Mouse (Mus musculus) lung, embryonic 14.5 days (tissue): ENCODE measurements around the gene Nfasc. TPM values are rescaled to one million over a fixed set of nuclear protein-coding genes. Genes with fewer than 3 reads are reported as not detected.

ENCODE experiments used
- ATAC-seq: fragments of 200-750 bp; cut with Nextera tagmentation; 2 replicates; pipeline ENCODE4 v1.8.0; 2017; ENCODE audit warnings: mild to moderate bottlenecking, moderate TSS enrichment, moderate library complexity; ENCODE audit not compliant: insufficient read depth
- DNase-seq: peaks from one replicate; pipeline ENCODE4 v3.0.0-alpha.2; 2015
- H3K27ac ChIP-seq: fragments of 300-500 bp; sonication (generic); 2 replicates; pipeline ENCODE4 v1.5.1; 2014; ENCODE audit warnings: low read depth, mild to moderate bottlenecking, moderate library complexity
- H3K27me3 ChIP-seq: fragments of 300-500 bp; sonication (generic); 2 replicates; pipeline ENCODE4 v1.6.1; 2014; ENCODE audit warnings: low read length, control low read depth; ENCODE audit not compliant: insufficient read depth
- H3K36me3 ChIP-seq: fragments of 300-500 bp; sonication (generic); 2 replicates; pipeline ENCODE4 v1.6.1; 2014; ENCODE audit warnings: control low read depth; ENCODE audit not compliant: insufficient read depth
- H3K4me1 ChIP-seq: fragments of 300-500 bp; sonication (generic); 2 replicates; pipeline ENCODE4 v1.6.1; 2014; ENCODE audit warnings: antibody characterized with exemption, control low read depth; ENCODE audit not compliant: insufficient read depth
- H3K4me2 ChIP-seq: fragments of 300-500 bp; sonication (generic); 2 replicates; pipeline ENCODE4 v1.6.1; 2014; ENCODE audit warnings: mild to moderate bottlenecking
- H3K4me3 ChIP-seq: fragments of 300-500 bp; sonication (generic); 2 replicates; pipeline ENCODE4 v1.5.1; 2014; ENCODE audit warnings: low read depth, low read length
- H3K9ac ChIP-seq: fragments of 300-500 bp; sonication (generic); 2 replicates; pipeline ENCODE4 v1.6.1; 2014
- H3K9me3 ChIP-seq: fragments of 300-500 bp; sonication (generic); 2 replicates; pipeline ENCODE4 v1.6.1; 2016; ENCODE audit warnings: low read depth, low read length, control low read depth
- CTCF ChIP-seq: IDR thresholded peaks from 2 replicates; pipeline ENCODE4 v1.5.1; 2016; ENCODE audit warnings: antibody characterized with exemption, low read depth
- WGBS: fragments of 180-500 bp; shearing (Covaris S2); extraction: QIAGEN DNeasy Blood & Tissue Kit; methylation state at CpG from one replicate; pipeline ENCODE4 v1.1.7; 2014; 5-methylcytosine and 5-hydroxymethylcytosine counted together
- polyA plus RNA-seq: library from polyadenylated mRNA; unstranded; fragments of >200 nt; fragmentation: Nextera tagmentation; extraction: Ambion mirVana; gene quantifications from 2 replicates; pipeline ENCODE4 v1.2.1, GENCODE M21; 2014

Gene Nfasc
- polyA plus RNA-seq, 1 experiment from 2014 or later, result 0.57 TPM

GRCm38 (mm10) chr1:132530631-132531191 is 210.9 kb downstream of the Nfasc start:
- 0 out of 2 replicates have a peak, but pooled peaks cover 3% of the 10 kb centered on the region for H3K27me3 ChIP-seq
- H3K36me3 ChIP-seq, result no peaks in the 10 kb centered on the region
- H3K27ac ChIP-seq, result no peak overlapping the region
- H3K9me3 ChIP-seq, result no peaks in the 10 kb centered on the region
- no peak for TF ChIP-seq CTCF
- DNase-seq (no peak), ATAC-seq (no peak)
- no peak overlapping the region for H3K9ac ChIP-seq
- WGBS, result 14% methylated on average over 5 of the region's 5 CpGs
- no peaks in the 10 kb centered on the region for H3K4me1 ChIP-seq
- H3K4me3 ChIP-seq, result no peak overlapping the region
- H3K4me2 ChIP-seq, result no peak overlapping the region

DNA sequence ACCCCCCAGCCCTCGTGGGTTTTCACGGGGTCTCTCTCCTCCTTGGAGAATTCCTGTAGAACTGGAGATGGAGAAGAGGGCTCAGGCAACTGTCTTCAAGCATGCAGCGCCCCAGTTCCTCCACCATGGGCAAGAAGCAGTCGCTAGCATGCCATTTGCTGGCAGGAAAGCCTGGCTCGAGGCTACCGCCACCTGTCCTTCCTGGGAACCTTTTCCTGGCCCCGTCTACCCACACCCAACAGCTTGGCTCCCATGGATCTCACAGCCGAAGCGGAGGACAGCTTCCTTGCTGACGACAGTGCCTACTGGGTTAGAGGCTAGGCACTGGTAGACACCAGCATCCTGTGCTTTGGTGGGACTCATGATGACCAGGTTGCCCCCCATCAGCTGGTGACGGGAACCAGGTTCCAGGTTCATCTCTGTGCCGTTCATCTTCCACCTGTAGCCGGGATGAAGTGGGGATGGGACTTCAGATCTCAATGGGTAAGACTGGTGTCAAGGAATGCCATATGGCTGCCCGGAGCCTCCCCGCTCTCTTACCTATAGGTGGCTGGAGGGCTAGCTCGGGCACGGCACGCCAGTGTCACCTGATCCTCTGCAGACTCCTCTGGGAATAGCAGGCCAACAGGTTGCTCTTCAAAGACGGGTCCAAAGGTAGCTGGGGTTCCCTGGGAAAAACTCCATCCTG is 212.8 kb downstream of the Nfasc start:
- TF ChIP-seq CTCF, result no peak
- Histone ChIP-seq H3K9ac (no peak overlapping the region), H3K36me3 (no peaks in the 10 kb centered on the region), H3K4me3 (no peak overlapping the region), H3K9me3 (no peaks in the 10 kb centered on the region), H3K27me3 (no peaks in the 10 kb centered on the region), H3K27ac (no peak overlapping the region), H3K4me1 (no peaks in the 10 kb centered on the region), H3K4me2 (no peak overlapping the region)
- ATAC-seq, result no peak
- DNase-seq, result no peak
- WGBS, result 86% methylated on average over 19 of the region's 19 CpGs

DNA sequence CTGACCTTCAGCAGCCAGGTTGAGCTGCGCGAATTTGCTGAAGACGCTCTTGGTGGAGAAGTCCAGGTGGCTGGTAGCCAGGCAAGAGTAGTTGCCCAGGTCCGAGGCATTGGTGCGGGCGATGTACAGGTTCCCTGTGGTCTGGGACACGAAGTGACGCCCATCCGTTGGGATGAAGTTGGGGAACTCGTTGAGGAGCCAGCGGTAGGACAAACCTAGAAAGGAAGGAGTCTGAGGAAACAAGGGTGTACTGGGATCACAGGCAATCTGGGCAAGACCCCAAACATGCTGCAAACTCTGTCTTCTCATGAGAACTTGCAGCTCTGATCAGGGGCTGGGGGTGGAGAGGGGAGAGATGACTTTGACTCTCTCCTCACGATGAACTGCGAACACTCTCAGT is 213.5 kb downstream of the Nfasc start:
- WGBS, result 90% methylated on average over 13 of the region's 13 CpGs

DNA sequence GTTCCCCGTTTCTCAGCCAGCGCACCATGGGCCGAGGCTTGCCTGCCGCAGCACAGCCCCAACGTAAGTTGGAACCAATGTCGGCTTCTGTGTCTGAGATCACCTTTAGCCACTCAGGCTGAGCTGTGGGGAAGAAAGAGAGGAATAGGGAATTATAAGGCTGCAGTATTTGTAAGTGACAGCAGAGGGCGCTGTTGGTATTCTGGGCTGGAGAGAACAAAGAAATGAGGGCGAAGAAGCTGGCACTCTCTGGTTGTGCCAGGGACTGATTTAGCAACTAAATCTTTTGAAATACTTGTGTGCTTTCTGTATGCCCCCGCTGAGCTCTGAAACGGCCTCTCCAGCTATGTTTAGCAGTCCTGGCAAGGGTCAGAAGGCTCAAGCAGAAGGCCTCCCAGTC is 215.8 kb downstream of the Nfasc start:
- peak; percentile 92 for TF ChIP-seq CTCF
- Histone ChIP-seq H3K4me2 (no peak overlapping the region), H3K27ac (no peak overlapping the region), H3K4me3 (no peak overlapping the region), H3K9me3 (no peaks in the 10 kb centered on the region), H3K36me3 (no peaks in the 10 kb centered on the region), H3K4me1 (no peaks in the 10 kb centered on the region), H3K27me3 (no peaks in the 10 kb centered on the region), H3K9ac (no peak overlapping the region)
- 6% methylated on average over 10 of the region's 10 CpGs for WGBS
- DNase-seq (peak; percentile 92), ATAC-seq (0 out of 2 replicates have a peak, but pooled peaks have one; percentile 26)

More for the DNA sequence above, 213.5 kb downstream of the Nfasc start:
- TF ChIP-seq CTCF, result no peak
- H3K36me3 ChIP-seq, result no peaks in the 10 kb centered on the region
- H3K4me3 ChIP-seq, result no peak overlapping the region
- no peaks in the 10 kb centered on the region for H3K9me3 ChIP-seq
- H3K4me1 ChIP-seq, result no peaks in the 10 kb centered on the region
- ATAC-seq, result no peak
- H3K27ac ChIP-seq, result no peak overlapping the region
- H3K27me3 ChIP-seq, result no peaks in the 10 kb centered on the region
- no peak overlapping the region for H3K4me2 ChIP-seq
- no peak for DNase-seq
- H3K9ac ChIP-seq, result no peak overlapping the region

DNA sequence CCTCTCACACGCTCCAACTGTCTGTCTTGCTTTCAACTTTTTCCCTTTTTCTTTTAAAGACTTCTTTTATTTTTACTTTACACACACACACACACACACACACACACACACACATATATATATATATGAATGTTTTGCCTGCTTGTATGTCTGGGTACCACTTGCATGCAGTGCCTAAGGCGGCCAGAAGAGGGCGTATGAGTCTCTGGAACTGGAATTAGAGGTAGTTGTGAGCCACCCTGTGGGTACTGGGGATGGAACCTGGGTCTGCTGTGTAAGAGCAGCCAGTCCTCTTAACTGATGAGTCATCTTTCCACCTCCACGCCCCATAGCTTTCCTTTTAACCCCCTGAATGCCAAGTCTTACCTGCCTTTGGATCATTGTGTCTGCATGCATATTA is 217.7 kb downstream of the Nfasc start:
- peak; percentile 63 for TF ChIP-seq CTCF
- ATAC-seq (no peak), DNase-seq (peak; percentile 55)
- H3K9me3 ChIP-seq, result no peaks in the 10 kb centered on the region
- H3K36me3 ChIP-seq, result no peaks in the 10 kb centered on the region
- H3K4me2 ChIP-seq, result no peak overlapping the region
- 30% methylated on average over 4 of the region's 4 CpGs for WGBS
- no peaks in the 10 kb centered on the region for H3K27me3 ChIP-seq
- H3K4me1 ChIP-seq, result no peaks in the 10 kb centered on the region
- H3K27ac ChIP-seq, result no peak overlapping the region
- no peak overlapping the region for H3K4me3 ChIP-seq
- H3K9ac ChIP-seq, result no peak overlapping the region

DNA sequence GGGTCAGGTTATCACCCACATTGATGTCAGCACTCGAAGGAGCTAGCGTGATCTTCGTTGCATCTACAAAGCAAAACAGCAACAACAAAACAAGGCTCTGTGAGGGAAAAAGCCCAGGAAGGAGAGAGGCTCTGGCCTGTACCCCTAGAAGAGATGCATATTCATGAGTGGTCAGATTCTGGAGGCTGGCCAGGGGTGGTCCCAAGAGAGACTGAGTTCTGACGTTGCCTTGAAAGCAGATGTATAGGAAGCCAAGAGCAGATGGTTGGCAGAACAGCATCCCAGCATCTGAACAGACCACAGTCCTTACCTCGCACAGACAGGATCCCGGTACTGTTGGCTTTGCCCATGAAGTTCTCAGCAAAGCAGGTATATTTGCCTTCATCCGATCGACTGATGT is 218.5 kb downstream of the Nfasc start:
- no peak for ATAC-seq
- Histone ChIP-seq H3K9me3 (no peaks in the 10 kb centered on the region), H3K9ac (no peak overlapping the region), H3K27me3 (no peaks in the 10 kb centered on the region), H3K4me3 (no peak overlapping the region), H3K4me1 (no peaks in the 10 kb centered on the region), H3K4me2 (no peak overlapping the region), H3K27ac (no peak overlapping the region), H3K36me3 (no peaks in the 10 kb centered on the region)
- no peak for DNase-seq
- WGBS, result 78% methylated on average over 8 of the region's 8 CpGs
- no peak for TF ChIP-seq CTCF

GRCm38 (mm10) chr1:132520764-132521163 is 220.8 kb downstream of the Nfasc start:
- no peaks in the 10 kb centered on the region for H3K36me3 ChIP-seq
- no peaks in the 10 kb centered on the region for H3K4me1 ChIP-seq
- H3K9ac ChIP-seq, result no peak overlapping the region
- H3K27ac ChIP-seq, result no peak overlapping the region
- H3K4me3 ChIP-seq, result no peak overlapping the region
- peak; percentile 77 for DNase-seq
- no peaks in the 10 kb centered on the region for H3K9me3 ChIP-seq
- WGBS, result 25% methylated on average over 3 of the region's 6 CpGs
- no peak overlapping the region for H3K4me2 ChIP-seq
- H3K27me3 ChIP-seq, result no peaks in the 10 kb centered on the region
- peak; percentile 55; the same call in 1 of the 2 replicates for ATAC-seq
- peak; percentile 43 for TF ChIP-seq CTCF
